Mouse (Mus musculus) liver, embryonic 14.5 days (tissue): ENCODE measurements around the gene Adgrg7.

Source experiments
- CTCF ChIP-seq: IDR thresholded peaks from 2 replicates; pipeline ENCODE4 v1.5.1; 2016; ENCODE audit warnings: antibody characterized with exemption, low read depth, control low read depth
- EP300 ChIP-seq: IDR thresholded peaks from 2 replicates; pipeline ENCODE4 v1.6.1; 2016; ENCODE audit warnings: antibody characterized with exemption, low read depth

DNA sequence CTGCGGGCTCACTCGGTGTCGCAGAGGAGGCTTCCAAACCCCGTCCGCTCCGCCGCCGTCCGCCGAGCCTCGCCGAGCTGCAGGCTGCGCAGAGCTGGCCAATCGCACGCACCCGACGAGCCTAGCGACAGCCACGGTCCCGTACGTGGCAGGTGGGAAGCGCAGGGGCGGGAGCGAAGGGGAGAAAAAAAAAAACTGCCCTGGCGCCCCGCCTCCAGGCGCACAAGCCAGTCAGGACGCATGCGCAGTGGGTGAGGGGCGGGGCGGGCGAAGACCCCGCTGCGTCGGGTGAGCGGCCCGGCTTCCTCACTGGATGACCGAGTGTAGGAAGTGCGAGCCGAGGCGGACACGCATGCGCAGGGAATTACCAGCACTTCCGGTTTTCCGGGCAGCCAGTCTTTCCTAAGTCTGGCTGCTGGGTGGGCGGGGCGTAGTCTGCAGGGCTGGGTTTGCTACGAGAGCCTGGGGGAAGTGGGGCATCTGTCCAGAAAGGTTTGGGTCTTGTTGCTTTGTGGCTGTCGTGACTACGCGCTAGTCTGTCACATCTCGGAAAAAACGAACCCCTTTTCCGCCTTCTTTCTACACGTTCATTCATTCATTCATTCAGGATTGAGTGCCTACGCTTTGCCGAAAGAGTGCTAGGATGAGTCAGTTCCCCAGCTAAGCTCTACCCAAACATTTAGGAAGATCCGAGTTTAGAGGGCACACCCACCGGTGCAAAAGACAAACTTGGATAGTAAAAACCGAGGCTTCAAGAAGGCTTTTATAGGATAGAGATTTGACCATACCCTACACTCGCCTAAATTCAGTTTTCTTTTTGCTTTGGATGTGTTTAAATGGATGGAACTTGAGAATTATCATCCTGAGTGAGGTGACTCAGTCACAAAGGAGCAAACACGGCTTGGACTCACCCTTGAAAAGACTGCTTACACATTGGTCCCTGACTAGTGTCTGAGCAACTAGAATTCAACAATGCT, 78.1 kb downstream of the Adgrg7 start, which contains the start of gene Tfg:
- TF ChIP-seq CTCF, result no peak
- no peak for TF ChIP-seq EP300
